Comparison of ENCODE assay signal across 24 mouse cellular contexts in genomic region chr8:117205884-117206283, GRCm38 (mm10). TPM values are rescaled to one million over a fixed set of nuclear protein-coding genes. Genes with fewer than 3 reads are reported as not detected.
DNase-seq lines count a peak whose midpoint lies in the region; ATAC-seq and TF ChIP-seq lines count a peak whose summit lies in the region.
"Had no signal": no experiment of that assay in that cellular context is flagged by ENCODE, and none has a peak within 500 bp of the region (broad histone marks: within the 10 kb centered on the region; RNA-seq: fewer than 3 reads in every experiment).

No protein-coding gene starts in this region.

- H3K9me3 ChIP-seq in intestine, embryonic 16.5 days (ENCODE audit: control insufficient read depth, low read length): no peaks in the 10 kb centered on the region
- no peaks in the 10 kb centered on the region for H3K9me3 ChIP-seq in intestine, postnatal 0 days (ENCODE audit: control insufficient read depth)
- H3K9me3 ChIP-seq: embryonic facial prominence, embryonic 13.5 days; forebrain, embryonic 10.5 days; G1E; heart, embryonic 10.5 days; hindbrain, embryonic 13.5 days had no signal

- no peak for ATAC-seq in intestine, embryonic 16.5 days
- no peak for ATAC-seq in intestine, postnatal 0 days
- ATAC-seq in erythroblast, adult 5-6 weeks (replicated peaks; ENCODE audit: low FRiP score, poor library complexity, severe bottlenecking): peak; percentile 60
- ATAC-seq: CD4-positive, CD25-positive, alpha-beta regulatory T cell, adult 4 months; forebrain, embryonic 14.5 days; hindbrain, postnatal 0 days had no signal

- H3K4me2 ChIP-seq in intestine, embryonic 16.5 days (ENCODE audit: low read depth, low read length): no peak overlapping the region
- no peak overlapping the region for H3K4me2 ChIP-seq in intestine, postnatal 0 days (replicated peaks; ENCODE audit: low read depth)
- H3K4me2 ChIP-seq: embryonic facial prominence, embryonic 13.5 days; hindbrain, embryonic 13.5 days had no signal

- H3K27ac ChIP-seq in intestine, embryonic 16.5 days (ENCODE audit: low read length): no peak overlapping the region
- no peak overlapping the region for H3K27ac ChIP-seq in intestine, postnatal 0 days (ENCODE audit: low read depth, low read length)
- H3K27ac ChIP-seq: embryonic facial prominence, embryonic 13.5 days; forebrain, embryonic 10.5 days; gastrocnemius, adult 2 months; heart, embryonic 10.5 days; hindbrain, embryonic 13.5 days; hindbrain, postnatal 0 days had no signal

- intact Hi-C loops in heart, postnatal 36 days (cut with DNase I): no loop called here

- no peaks in the 10 kb centered on the region for H3K27me3 ChIP-seq in intestine, embryonic 16.5 days (replicated peaks; ENCODE audit: control insufficient read depth, insufficient read depth, low read length)
- no peaks in the 10 kb centered on the region for H3K27me3 ChIP-seq in intestine, postnatal 0 days (replicated peaks; ENCODE audit: control insufficient read depth, insufficient read depth, low read length)
- H3K27me3 ChIP-seq: embryonic facial prominence, embryonic 13.5 days; hindbrain, embryonic 13.5 days had no signal

- DNase-seq in right cerebral cortex, postnatal 14 days: peak; percentile 1
- DNase-seq in right cerebral cortex, postnatal 25 days: no peak
- DNase-seq in layer of hippocampus, postnatal 25 days (ENCODE audit: extremely low spot score in 1 of 2, low spot score in 1 of 2): no peak
- no peak for DNase-seq in heart, postnatal 36 days
- DNase-seq: adrenal gland, postnatal 10 days; B cell, adult 2 months; cerebellum, adult 11-12 months; cerebellum, adult 9-10 months; cerebellum, postnatal 25 days; gastrocnemius, adult 2 months; gastrocnemius, postnatal 36 days; heart, adult 11 months; heart, postnatal 10 days had no signal

- no peak for TF ChIP-seq CTCF in intestine, postnatal 0 days (IDR thresholded peaks at IDR 0.05; ENCODE audit: low read depth)

- H3K4me3 ChIP-seq in intestine, embryonic 16.5 days (ENCODE audit: low read length): no peak overlapping the region
- no peak overlapping the region for H3K4me3 ChIP-seq in intestine, postnatal 0 days (ENCODE audit: low read depth, low read length)
- H3K4me3 ChIP-seq: embryonic facial prominence, embryonic 13.5 days; forebrain, embryonic 10.5 days; gastrocnemius, adult 2 months; heart, embryonic 10.5 days; hindbrain, embryonic 13.5 days had no signal

- WGBS in intestine, embryonic 16.5 days: 81% methylated on average over 4 of the region's 4 CpGs
- WGBS in intestine, postnatal 0 days: 90% methylated on average over 4 of the region's 4 CpGs

- peaks cover 6% of the 10 kb centered on the region for H3K4me1 ChIP-seq in intestine, embryonic 16.5 days (ENCODE audit: control insufficient read depth, insufficient read depth, low read length)
- no peaks in the 10 kb centered on the region for H3K4me1 ChIP-seq in intestine, postnatal 0 days (replicated peaks; ENCODE audit: control insufficient read depth, insufficient read depth, low read length)
- H3K4me1 ChIP-seq: embryonic facial prominence, embryonic 13.5 days; hindbrain, embryonic 13.5 days had no signal

- 0 out of 2 replicates have a peak overlapping the region, but pooled peaks have one; percentile 1 for H3K9ac ChIP-seq in intestine, embryonic 16.5 days (ENCODE audit: low read depth, low read length)
- no peak overlapping the region for H3K9ac ChIP-seq in intestine, postnatal 0 days (ENCODE audit: low read depth, low read length)
- H3K9ac ChIP-seq: embryonic facial prominence, embryonic 13.5 days; hindbrain, embryonic 13.5 days had no signal

- peaks cover 7% of the 10 kb centered on the region; the same call in 1 of the 2 replicates for H3K36me3 ChIP-seq in intestine, embryonic 16.5 days (ENCODE audit: control insufficient read depth, insufficient read depth, low read length)
- peaks cover 30% of the 10 kb centered on the region for H3K36me3 ChIP-seq in intestine, postnatal 0 days (ENCODE audit: control insufficient read depth, insufficient read depth)

RNA-seq across cellular contexts. Expression of gene Gan, which starts 47.9 kb away (rescaled TPM):
- polyA plus RNA-seq in intestine, embryonic 16.5 days (2015; fragmentation: Nextera tagmentation; extraction: Ambion mirVana): 1.5 TPM in 2 replicates
- 1.1 and 1.4 TPM in 2 replicates for polyA plus RNA-seq in intestine, postnatal 0 days (2015; fragmentation: Nextera tagmentation; extraction: Ambion mirVana)
- 18.1 and 25.9 TPM in 2 replicates for total RNA-seq in erythroblast, adult 5-6 weeks (2015; ENCODE audit: low replicate concordance)
- 29.7 and 31.4 TPM in 2 replicates for total RNA-seq in erythroblast, adult 5-6 weeks (2017; ENCODE audit: low replicate concordance)
- 10 to 100 TPM; 15.0 to 18.3 TPM for total RNA-seq in layer of hippocampus, postnatal 25 days (2021)
- total RNA-seq in heart, postnatal 36 days (2021): 1 to 10 TPM; 4.5 to 5.1 TPM

RNA-seq across cellular contexts. Expression of gene Cmip, which starts 51.0 kb away (rescaled TPM):
- 16.7 and 16.8 TPM in 2 replicates for polyA plus RNA-seq in intestine, embryonic 16.5 days (2015; fragmentation: Nextera tagmentation; extraction: Ambion mirVana)
- polyA plus RNA-seq in intestine, postnatal 0 days (2015; fragmentation: Nextera tagmentation; extraction: Ambion mirVana): 47.1 and 48.9 TPM in 2 replicates
- 25.1 and 34.8 TPM in 2 replicates for total RNA-seq in erythroblast, adult 5-6 weeks (2015; ENCODE audit: low replicate concordance)
- 23.0 and 28.3 TPM in 2 replicates for total RNA-seq in erythroblast, adult 5-6 weeks (2017; ENCODE audit: low replicate concordance)
- 100 to 1,000 TPM; 288 to 289 TPM for total RNA-seq in layer of hippocampus, postnatal 25 days (2021)
- 10 to 100 TPM; 20.3 to 25.1 TPM for total RNA-seq in heart, postnatal 36 days (2021)

Comparison
In these comparisons a context has a peak if more than half of its experiments do, and no peak if none do; other contexts are left out.
1. RNA of gene Cmip, which starts 51.0 kb away (total RNA-seq): 288 to 289 TPM in layer of hippocampus, postnatal 25 days; 23.0 to 34.8 TPM in erythroblast, adult 5-6 weeks and 20.3 to 25.1 TPM in heart, postnatal 36 days; every median in the first group is over 4 times any median in the second.